Mouse (Mus musculus) heart, embryonic 10.5 days (tissue): Measurements from ENCODE around the gene Iqcd. TPM values are rescaled to one million over a fixed set of nuclear protein-coding genes. Genes with fewer than 3 reads are reported as not detected.
A peak's percentile ranks its signal among the peaks of the same experiment; 100 is the strongest.

Experiments used
- DNase-seq: peaks from one replicate; pipeline ENCODE4 v3.0.0-alpha.2; 2017; ENCODE audit warnings: low spot score
- H3K27ac ChIP-seq: fragments of 300-500 bp; sonication (generic); 2 replicates; pipeline ENCODE4 v1.5.1; 2016; ENCODE audit warnings: mild to moderate bottlenecking
- H3K27me3 ChIP-seq: fragments of 300-500 bp; sonication (generic); 2 replicates; pipeline ENCODE4 v1.6.1; 2016; ENCODE audit warnings: mild to moderate bottlenecking; ENCODE audit not compliant: poor library complexity, insufficient read depth, severe bottlenecking
- H3K36me3 ChIP-seq: fragments of 300-500 bp; sonication (generic); 2 replicates; pipeline ENCODE4 v1.6.1; 2016; ENCODE audit warnings: mild to moderate bottlenecking, moderate library complexity
- H3K4me1 ChIP-seq: fragments of 300-500 bp; sonication (generic); 2 replicates; pipeline ENCODE4 v1.6.1; 2016; ENCODE audit warnings: mild to moderate bottlenecking
- H3K4me3 ChIP-seq: fragments of 300-500 bp; sonication (generic); 2 replicates; pipeline ENCODE4 v1.5.1; 2016; ENCODE audit warnings: mild to moderate bottlenecking, moderate library complexity
- H3K9me3 ChIP-seq: fragments of 300-500 bp; sonication (generic); 2 replicates; pipeline ENCODE4 v1.6.1; 2016; ENCODE audit warnings: mild to moderate bottlenecking, moderate library complexity
- WGBS: fragments of 180-500 bp; shearing (Covaris S2); methylation state at CpG from one replicate; pipeline ENCODE4 v1.1.7; 2016; 5-methylcytosine and 5-hydroxymethylcytosine counted together
- polyA plus RNA-seq: library from polyadenylated mRNA; unstranded; fragments of >200 nt; fragmentation: Nextera tagmentation; extraction: Ambion mirVana; gene quantifications from 2 replicates; pipeline ENCODE4 v1.2.1, GENCODE M21; 2016

Gene Iqcd
- polyA plus RNA-seq, 1 experiment from 2014 or later, result 0.24 TPM

GRCm38 (mm10) chr5:120612442-120612821, 23.6 kb downstream of the Iqcd start, which contains the start of the genes Rita1 and Ddx54:
Gene Rita1, minus strand, starts transcription at chr5:120612589.
Gene Ddx54, plus strand, starts transcription at chr5:120612739.
- Histone ChIP-seq H3K27ac (peak within 1 kb of the TSS; percentile 95), H3K36me3 (peaks cover 42% of the 10 kb centered on the region), H3K4me1 (peaks cover 15% of the 10 kb centered on the region), H3K9me3 (no peaks in the 10 kb centered on the region), H3K4me3 (peak within 1 kb of the TSS; percentile 66), H3K27me3 (no peaks in the 10 kb centered on the region)
- WGBS, result 0% methylated on average over 22 of the region's 22 CpGs
- DNase-seq, result peak; percentile 98

- Histone ChIP-seq H3K27me3 (no peaks in the 10 kb centered on the region), H3K36me3 (peaks cover 45% of the 10 kb centered on the region), H3K27ac (peak overlapping the region; percentile 95), H3K4me3 (peak overlapping the region; percentile 66), H3K9me3 (no peaks in the 10 kb centered on the region), H3K4me1 (peaks cover 15% of the 10 kb centered on the region)
- peak; percentile 100 for DNase-seq
- WGBS, result under 1% methylated on average over 69 of the region's 69 CpGs
These were observed 24.2 kb downstream of the Iqcd start for GRCm38 (mm10) chr5:120612822-120613604.

- peaks cover 14% of the 10 kb centered on the region for H3K4me1 ChIP-seq
- no peak overlapping the region for H3K4me3 ChIP-seq
- H3K27ac ChIP-seq, result no peak overlapping the region
- peaks cover 57% of the 10 kb centered on the region for H3K36me3 ChIP-seq
- no peak for DNase-seq
- no peaks in the 10 kb centered on the region for H3K9me3 ChIP-seq
- 97% methylated on average over 4 of the region's 4 CpGs for WGBS
- H3K27me3 ChIP-seq, result no peaks in the 10 kb centered on the region
These were observed 27.1 kb downstream of the Iqcd start for GRCm38 (mm10) chr5:120615903-120616302.

GRCm38 (mm10) chr5:120618778-120619177, 30.0 kb downstream of the Iqcd start:
- WGBS, result 83% methylated on average over 12 of the region's 12 CpGs
- Histone ChIP-seq H3K36me3 (peaks cover 86% of the 10 kb centered on the region), H3K4me1 (peaks cover 4% of the 10 kb centered on the region), H3K4me3 (no peak overlapping the region), H3K9me3 (no peaks in the 10 kb centered on the region), H3K27ac (no peak overlapping the region), H3K27me3 (no peaks in the 10 kb centered on the region)
- no peak for DNase-seq

GRCm38 (mm10) chr5:120619201-120619600, 30.4 kb downstream of the Iqcd start:
- no peaks in the 10 kb centered on the region; the same call in 1 of the 2 replicates for H3K4me1 ChIP-seq
- 21% methylated on average over 5 of the region's 5 CpGs for WGBS
- no peak overlapping the region for H3K4me3 ChIP-seq
- H3K27me3 ChIP-seq, result no peaks in the 10 kb centered on the region
- peaks cover 90% of the 10 kb centered on the region for H3K36me3 ChIP-seq
- no peaks in the 10 kb centered on the region for H3K9me3 ChIP-seq
- no peak for DNase-seq
- H3K27ac ChIP-seq, result no peak overlapping the region

- Histone ChIP-seq H3K4me1 (peaks cover 2% of the 10 kb centered on the region; the same call in 1 of the 2 replicates), H3K27ac (no peak overlapping the region), H3K4me3 (no peak overlapping the region), H3K27me3 (no peaks in the 10 kb centered on the region), H3K36me3 (peaks cover 98% of the 10 kb centered on the region), H3K9me3 (no peaks in the 10 kb centered on the region)
- no peak for DNase-seq
- WGBS, result 70% methylated on average over 18 of the region's 18 CpGs
These were observed 31.7 kb downstream of the Iqcd start for GRCm38 (mm10) chr5:120620375-120621077.

- H3K36me3 ChIP-seq, result peaks cover 98% of the 10 kb centered on the region
- H3K9me3 ChIP-seq, result no peaks in the 10 kb centered on the region
- H3K4me1 ChIP-seq, result peaks cover 9% of the 10 kb centered on the region
- H3K27ac ChIP-seq, result no peak overlapping the region
- no peaks in the 10 kb centered on the region for H3K27me3 ChIP-seq
- WGBS, result 88% methylated on average over 23 of the region's 23 CpGs
- DNase-seq, result no peak
- no peak overlapping the region for H3K4me3 ChIP-seq
These were observed 32.4 kb downstream of the Iqcd start for GRCm38 (mm10) chr5:120621078-120621765.

GRCm38 (mm10) chr5:120621846-120622197, 33.0 kb downstream of the Iqcd start:
- H3K4me3 ChIP-seq, result no peak overlapping the region
- no peaks in the 10 kb centered on the region for H3K9me3 ChIP-seq
- H3K36me3 ChIP-seq, result peaks cover 100% of the 10 kb centered on the region
- 92% methylated on average over 10 of the region's 10 CpGs for WGBS
- H3K4me1 ChIP-seq, result peaks cover 13% of the 10 kb centered on the region
- no peaks in the 10 kb centered on the region for H3K27me3 ChIP-seq
- no peak for DNase-seq
- no peak overlapping the region for H3K27ac ChIP-seq

- Histone ChIP-seq H3K4me3 (no peak overlapping the region), H3K9me3 (no peaks in the 10 kb centered on the region), H3K27ac (no peak overlapping the region), H3K27me3 (no peaks in the 10 kb centered on the region), H3K4me1 (peaks cover 13% of the 10 kb centered on the region), H3K36me3 (peaks cover 100% of the 10 kb centered on the region)
- DNase-seq, result no peak
- WGBS, result 80% methylated on average over 5 of the region's 5 CpGs
These were observed 33.5 kb downstream of the Iqcd start for GRCm38 (mm10) chr5:120622198-120622851.

- Histone ChIP-seq H3K36me3 (peaks cover 93% of the 10 kb centered on the region), H3K27ac (no peak overlapping the region), H3K27me3 (peaks cover 7% of the 10 kb centered on the region; the same call in 1 of the 2 replicates), H3K9me3 (no peaks in the 10 kb centered on the region), H3K4me1 (peaks cover 24% of the 10 kb centered on the region), H3K4me3 (no peak overlapping the region)
- 91% methylated on average over 10 of the region's 10 CpGs for WGBS
- DNase-seq, result no peak
These were observed 35.6 kb downstream of the Iqcd start for GRCm38 (mm10) chr5:120624427-120624826.

- 29% methylated on average over 19 of the region's 19 CpGs for WGBS
- peak; percentile 88 for DNase-seq
- no peak overlapping the region for H3K27ac ChIP-seq
- H3K36me3 ChIP-seq, result peaks cover 74% of the 10 kb centered on the region
- H3K4me1 ChIP-seq, result peaks cover 31% of the 10 kb centered on the region
- H3K4me3 ChIP-seq, result no peak overlapping the region
- H3K27me3 ChIP-seq, result peaks cover 21% of the 10 kb centered on the region
- no peaks in the 10 kb centered on the region for H3K9me3 ChIP-seq
These were observed 37.6 kb downstream of the Iqcd start for GRCm38 (mm10) chr5:120626399-120626798.

- Histone ChIP-seq H3K4me1 (peaks cover 33% of the 10 kb centered on the region), H3K27ac (no peak overlapping the region), H3K4me3 (no peak overlapping the region), H3K9me3 (no peaks in the 10 kb centered on the region), H3K36me3 (peaks cover 61% of the 10 kb centered on the region), H3K27me3 (peaks cover 33% of the 10 kb centered on the region)
- 93% methylated on average over 15 of the region's 15 CpGs for WGBS
- no peak for DNase-seq
These were observed 38.9 kb downstream of the Iqcd start for GRCm38 (mm10) chr5:120627515-120628300.
